Mouse (Mus musculus) heart, adult 9 months (tissue): ENCODE data around the gene Nalcn.

Experiments
- DNase-seq, 2 experiments: peaks; one replicate each; pipeline ENCODE4 v3.0.0; 2022; ENCODE audit warnings: low spot score in 2 of 2

Gene Nalcn

DNA sequence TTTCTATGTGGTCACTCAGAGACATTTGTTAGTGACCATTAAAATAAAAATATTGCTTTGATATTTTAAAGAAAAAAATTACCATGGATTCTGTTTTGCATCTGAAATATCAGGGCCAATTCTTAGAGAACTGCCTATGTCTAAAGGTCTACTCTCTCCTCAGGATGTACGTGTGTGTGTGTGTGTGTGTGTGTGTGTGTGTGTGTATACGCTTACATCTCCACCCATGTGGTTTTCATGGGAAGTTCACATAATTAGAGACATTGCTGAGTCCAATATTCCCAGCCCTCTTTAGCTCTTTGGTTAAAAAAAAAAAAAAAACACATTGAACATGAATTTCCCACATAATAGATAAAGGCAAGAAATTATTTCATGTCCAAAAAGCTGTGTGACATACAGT is 114.0 kb downstream of the Nalcn start:
- DNase-seq, result no peak

DNA sequence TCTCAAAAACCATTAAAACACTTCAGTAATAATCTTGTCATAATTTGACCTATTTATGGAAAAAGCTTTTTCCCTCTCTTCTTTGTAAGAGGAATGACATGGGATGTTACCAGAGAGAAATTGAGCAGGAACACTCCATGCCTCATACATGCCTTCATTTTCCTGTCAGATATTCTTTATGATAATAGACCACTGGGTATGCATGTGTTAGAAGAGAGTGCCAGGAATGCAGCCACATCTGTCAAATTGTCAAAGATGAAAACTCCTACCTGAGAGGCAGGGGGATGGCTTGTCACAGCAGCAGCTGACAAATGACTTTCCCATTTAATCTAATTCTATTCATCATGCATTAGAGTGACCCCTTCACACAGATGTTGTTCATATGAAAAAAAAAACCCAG is 131.4 kb downstream of the Nalcn start:
- DNase-seq, result no peak

DNA sequence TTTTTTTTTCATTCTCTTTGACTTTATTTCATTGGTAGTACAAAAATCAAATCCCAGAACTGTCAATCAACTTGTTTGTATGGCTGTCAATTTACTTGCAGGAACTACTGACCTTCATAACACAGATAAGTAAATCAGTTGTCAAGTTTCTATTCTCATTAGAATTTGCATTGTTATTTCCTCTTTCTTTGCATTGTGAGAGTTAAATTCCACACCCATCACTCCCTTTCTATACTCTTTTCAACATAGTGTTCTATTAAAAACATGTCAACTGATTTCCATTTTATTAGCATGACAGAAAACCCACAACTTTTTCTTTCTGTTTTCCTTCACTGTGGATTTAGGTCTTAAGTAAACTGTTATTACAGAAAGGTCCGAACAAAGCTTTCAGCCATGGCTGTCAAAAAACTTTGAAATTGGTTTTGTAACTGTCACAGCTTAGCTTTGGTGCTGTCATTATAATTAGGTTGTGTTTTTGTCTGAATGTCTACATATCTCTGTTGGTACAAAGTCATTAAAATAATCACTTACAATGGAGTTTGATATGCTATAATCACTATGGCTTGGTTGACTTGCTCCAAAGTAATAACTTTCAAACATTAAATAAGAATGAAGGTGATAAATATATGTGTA is 138.3 kb downstream of the Nalcn start:
- DNase-seq, result no peak

DNA sequence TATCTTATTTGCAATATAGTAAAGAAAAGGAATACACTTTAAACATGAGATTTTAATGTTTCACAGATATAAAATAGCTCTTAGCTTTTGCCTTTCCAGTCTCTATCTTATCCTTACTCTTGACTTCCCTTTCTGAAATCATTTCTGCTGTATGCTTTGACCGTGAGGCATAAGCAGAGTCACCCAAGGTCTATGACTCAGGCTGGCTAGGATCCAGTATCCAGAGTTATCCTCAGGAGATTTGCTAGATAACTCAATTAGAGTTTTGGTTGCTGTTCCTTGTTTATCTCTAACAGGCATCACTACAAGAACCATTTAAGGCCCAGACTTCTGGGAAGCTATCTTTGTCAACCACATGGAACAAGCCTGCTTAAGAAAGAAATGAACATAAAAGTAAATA is 164.9 kb downstream of the Nalcn start:
- DNase-seq, result no peak

DNA sequence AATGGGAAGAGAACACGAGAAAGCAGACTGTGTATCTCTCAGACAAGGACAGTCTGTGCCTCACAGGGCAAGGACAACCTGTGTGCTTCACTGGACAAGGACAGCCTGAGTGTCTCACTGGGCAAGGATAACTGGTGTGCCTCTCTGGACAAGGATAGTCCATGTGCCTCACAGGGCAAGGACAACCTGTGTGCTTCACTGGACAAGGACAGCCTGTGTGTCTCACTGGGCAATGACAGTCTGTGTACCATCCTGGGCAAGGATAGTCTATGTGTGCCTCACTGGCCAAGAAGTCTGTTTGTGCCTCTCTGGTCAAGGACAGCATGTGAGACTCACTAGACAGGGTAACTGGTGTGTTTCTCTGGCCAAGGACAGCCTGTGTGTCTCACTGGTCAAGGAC is 180.9 kb downstream of the Nalcn start:
- DNase-seq, result no peak

DNA sequence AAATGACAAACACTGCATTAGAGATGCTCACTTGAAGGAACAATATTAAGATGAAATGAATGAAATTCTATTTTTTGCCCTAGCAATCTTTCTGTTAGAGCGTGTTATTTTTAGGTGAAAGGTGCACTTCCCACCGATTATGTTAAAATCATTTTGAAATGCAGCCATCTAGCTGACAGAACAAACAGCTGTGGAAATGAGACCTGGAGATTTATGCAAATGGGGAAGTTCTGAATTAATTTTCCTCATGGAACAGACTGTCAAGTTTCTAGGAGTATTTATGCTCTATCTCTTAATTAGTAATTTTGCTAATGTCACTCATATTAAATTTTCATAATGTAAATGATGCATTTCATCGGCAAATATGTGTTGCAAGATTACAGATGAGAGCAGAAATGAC is 191.4 kb downstream of the Nalcn start:
- DNase-seq, result no peak

DNA sequence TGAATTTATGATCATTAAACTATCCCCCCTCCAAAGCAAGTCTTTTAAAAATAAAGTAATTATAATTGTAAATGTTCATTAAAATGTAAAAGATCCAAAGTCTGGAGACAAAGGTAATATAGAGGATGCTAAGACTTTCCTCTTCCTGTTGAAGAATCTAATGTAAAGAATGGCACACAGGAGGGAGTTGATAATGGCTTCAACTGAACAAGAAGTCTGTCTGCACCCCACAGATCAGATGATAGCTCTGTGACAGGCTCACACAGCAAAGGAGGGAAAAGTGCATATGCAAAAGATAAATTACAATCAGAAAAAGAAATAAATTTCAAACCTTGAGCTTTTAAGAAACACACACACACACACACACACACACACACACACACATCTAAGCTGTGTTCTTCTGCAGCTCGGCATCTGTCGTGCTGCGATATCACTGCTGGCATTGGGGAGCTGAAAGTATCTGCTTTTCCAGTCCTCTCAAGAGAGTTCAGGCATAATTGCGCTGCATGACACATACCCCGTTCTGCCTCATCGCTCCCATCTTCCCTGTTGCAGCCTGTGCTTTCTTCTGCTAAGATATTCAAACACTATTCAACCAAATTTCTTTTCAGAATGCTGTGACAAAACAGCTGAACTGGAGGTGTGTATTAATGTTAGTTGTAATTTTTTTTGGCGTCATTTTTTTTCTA is 250.6 kb downstream of the Nalcn start:
- DNase-seq, result no peak

DNA sequence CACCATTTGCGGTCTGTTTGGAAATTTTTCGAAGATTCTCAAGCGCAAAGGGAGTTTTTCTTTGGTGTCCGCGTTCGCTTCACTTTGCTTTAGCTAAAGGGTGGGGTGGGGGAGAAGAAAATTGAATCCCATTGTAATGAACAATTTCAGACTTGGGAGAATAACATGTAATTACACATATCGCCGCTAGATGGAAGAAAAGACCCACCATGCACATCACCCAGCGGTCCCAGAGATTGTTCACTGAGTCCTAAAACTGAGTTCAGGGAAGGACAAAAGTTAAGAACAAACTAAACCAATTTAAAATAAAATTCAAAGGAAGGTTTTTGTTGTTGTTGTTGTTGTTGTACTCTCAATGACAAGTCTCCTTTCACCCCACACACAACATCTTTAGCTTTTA is 255.4 kb downstream of the Nalcn start:
- no peak for DNase-seq

DNA sequence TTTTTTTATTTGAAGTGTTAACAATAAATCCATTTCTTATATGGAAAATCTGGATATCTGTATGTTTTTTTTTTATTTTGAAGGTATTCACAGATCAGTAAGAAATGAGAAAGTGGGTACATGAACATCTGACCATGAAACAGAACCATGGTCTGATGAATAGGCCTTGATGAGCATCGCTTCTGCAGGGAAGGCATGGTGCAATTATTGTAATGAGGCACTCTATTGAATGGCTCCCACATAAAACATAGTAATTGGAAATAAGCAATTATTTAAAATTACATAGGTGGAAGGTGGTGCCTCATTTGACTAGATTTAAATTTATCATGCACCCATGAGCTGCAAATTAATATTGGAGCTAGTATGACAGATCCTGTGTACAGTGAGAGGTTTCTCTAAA is 267.3 kb downstream of the Nalcn start:
- no peak for DNase-seq

DNA sequence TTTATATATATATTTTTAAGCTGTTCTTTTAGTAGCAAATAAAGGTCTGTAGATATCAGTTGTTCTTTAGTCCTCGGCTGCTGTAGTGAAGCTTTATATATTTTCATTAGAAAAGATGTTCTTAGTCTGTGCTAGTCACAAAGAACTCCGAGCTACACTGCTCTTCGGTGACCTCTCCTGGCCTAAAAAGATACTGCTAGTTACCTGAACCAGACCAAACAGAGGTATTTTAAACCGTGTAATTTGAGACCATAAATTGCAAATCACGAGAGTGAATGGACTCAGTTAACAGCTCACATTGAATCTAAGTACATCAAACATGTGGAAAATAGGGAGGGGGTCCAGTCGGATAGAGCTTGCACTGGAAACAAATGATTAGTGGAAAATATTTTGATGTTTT is 274.0 kb downstream of the Nalcn start:
- DNase-seq, result no peak

DNA sequence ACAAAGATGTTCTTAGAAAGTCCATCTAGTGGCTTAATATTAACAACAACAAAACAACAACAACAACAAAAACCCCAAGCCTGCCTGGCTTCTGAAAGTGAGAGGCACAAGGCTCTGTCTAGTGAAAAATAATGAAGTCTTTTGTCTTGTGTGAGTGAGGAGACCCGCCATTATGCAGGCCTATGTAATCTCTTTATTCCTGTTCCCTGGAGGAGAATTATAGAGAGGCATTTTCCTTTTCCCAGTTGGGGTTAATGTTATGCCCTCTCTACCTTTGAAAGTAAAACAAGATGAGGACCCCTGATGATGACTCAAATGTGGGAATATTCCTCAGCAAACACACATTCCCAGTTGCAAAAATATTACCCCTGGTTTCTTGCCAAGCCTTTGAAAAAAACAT is 295.1 kb downstream of the Nalcn start:
- no peak for DNase-seq

DNA sequence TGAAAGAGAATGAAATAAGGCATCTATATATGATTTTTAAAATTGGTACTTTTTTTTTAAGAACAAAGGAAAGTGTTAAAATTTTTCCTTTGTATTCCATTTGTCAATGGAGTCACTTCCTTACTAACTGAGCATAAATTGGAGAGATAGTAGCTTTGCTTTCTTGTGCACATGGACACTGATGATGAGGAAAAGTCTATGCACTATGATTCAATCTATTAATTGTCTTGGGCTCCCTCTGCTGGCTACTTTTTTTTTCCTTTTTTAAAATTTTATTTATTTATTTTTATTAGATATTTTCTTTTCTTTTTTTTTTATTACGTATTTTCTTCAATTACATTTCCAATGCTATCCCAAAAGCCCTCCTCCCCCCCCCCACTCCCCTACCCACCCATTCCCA is 312.6 kb downstream of the Nalcn start:
- no peak for DNase-seq

DNA sequence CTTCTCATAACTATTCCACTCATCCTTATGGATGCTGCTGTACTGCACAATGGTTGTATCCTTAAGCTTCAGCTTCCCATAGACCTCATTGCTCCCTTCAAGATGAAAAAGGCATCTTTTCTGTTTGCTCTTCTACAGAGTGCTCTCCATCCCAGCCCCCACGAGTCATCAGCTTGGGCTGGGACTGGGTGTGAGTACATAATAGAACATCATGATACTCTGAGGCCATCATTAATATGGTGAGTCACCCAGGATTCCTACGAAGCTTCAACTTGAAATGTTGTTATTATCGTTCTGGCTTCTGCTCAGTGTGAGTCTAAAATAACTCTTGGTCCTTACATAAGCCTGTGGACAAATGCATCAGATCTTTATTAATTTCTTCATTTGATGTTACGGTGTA is 314.6 kb downstream of the Nalcn start:
- no peak for DNase-seq

DNA sequence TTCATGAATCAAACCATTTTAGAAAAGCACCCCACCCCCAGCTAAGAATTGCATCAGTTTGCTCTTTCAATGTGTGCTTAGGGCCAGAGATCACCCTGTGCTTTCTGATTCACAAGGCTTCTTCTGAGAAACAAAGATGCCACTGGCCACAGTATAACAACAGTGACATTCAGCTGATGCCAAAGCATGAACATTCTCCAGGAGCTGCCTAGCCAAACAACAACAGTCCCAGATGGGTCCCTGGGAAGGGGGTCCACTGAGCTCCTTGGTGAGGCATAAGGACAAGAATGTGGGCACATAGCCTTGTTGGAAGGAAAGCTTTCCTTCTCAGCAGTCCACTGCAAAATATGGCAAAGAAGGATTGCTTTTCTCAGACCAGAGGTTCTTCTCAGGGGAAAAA is 330.9 kb downstream of the Nalcn start:
- DNase-seq, result no peak

DNA sequence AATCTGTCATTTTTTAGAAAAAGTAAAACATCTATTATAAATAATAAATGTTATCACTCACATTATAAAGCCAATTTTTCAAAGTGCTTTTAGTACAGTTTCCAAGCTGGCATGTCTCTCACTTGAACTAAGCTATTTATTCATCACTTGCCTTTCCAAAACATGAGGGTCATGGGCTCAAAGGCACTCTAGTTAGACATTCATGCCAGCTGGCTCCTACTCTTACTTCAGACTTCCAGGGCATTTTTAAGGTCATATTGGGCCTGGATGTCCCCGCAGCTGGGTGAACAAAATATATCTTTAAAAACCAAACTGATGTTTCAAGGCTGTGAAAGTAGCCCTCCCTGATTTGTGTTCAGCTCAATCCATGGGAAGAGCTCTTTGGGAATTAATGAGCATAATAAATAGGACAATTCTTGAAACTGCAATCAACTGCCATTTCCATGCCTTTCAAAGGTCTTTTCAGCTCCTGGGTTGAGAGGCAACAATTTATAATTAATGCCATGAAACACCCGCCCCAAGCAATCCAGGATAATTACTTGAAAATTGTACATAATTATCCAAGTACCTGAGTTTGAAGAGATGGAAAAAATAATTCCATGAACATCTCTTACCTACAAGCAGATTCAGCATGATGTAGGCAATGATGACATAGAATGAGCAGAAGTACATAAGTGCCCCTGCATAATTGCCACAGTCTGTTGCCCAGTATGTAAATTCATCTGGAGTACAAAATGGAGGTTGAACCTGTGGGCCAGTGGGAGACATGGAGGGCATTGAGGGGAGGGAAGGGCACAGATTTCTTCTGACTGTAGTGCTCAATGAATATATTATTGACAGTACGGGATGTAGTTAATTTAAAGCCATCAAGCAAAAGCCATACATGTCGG is 335.6 kb downstream of the Nalcn start:
- peak; percentile 21 to 43 for DNase-seq

DNA sequence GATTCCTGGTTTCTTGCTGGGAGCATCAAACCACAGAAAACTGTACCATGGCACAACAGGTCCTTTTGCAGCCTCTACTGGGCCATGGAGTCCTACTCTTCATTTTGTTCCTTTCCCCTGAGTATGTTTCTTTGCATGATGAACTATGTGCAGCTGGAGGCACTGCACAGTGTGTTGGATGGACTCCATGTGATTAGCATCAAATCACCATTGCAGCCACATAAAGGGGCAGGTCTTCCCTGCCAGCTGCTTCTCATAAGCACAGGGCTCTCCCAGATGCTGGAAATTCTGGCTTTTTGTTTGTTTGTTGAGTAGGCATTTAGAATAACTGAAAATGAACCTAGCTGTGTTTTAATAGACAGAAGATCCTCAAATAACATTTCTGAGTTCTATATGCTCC is 344.8 kb downstream of the Nalcn start:
- DNase-seq, result no peak

DNA sequence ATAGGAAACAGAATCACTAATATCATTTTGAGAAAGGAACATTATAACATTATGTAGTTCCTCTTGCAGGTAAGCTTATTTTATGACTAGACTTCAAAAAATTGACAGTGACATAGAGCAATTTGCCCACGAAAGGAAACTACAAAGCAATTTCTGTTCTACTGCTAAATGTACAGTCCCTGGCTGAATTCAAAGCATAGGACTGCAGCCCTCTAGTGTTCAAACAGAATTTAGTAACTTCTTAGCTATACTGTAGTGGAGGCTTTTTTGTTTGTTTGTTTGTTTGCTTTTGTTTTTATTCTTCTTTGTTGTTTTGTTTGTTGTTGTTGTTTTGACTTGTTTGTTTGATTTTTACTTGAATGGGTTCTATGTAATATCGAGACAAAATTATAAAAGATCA is 354.8 kb downstream of the Nalcn start:
- DNase-seq, result no peak

DNA sequence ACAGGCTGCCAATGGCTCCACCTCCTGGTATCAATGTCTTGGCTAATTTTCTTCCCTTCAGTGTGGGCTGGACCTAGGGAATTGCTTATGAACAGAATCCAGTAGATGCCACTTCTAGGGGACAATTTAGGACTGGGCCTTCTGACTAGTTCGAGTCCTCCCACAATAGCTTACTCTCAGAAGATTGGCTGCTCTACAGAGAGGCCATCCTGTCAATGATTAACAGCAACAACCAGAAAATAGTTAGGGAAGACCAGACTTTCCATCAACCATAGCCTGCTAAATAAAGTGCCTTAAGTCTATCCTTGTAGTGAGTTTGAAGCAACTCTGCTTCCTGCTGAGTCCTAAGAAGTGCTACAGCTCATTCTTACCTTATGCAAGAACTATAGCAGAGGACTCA is 386.2 kb downstream of the Nalcn start:
- DNase-seq, result no peak

DNA sequence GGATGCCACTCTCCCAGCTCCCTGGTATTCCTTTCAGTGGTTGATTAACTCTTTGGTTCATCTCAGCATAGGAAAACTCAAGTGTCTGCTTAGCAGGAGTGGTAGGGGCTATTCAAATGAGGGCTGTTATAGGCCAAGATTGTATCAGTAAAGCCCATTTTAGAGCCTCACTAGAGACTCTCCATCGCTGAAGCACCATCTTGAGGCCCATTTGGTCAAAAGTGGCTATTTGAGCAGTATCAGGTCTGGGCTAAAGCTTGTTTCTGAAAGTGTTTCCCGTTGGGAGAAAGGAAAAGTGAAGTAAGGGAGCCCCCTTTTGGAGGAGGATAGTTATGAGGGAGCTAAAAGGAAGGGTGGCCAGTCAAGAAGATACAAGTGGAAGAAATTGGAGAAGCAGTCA is 387.0 kb downstream of the Nalcn start:
- no peak for DNase-seq

DNA sequence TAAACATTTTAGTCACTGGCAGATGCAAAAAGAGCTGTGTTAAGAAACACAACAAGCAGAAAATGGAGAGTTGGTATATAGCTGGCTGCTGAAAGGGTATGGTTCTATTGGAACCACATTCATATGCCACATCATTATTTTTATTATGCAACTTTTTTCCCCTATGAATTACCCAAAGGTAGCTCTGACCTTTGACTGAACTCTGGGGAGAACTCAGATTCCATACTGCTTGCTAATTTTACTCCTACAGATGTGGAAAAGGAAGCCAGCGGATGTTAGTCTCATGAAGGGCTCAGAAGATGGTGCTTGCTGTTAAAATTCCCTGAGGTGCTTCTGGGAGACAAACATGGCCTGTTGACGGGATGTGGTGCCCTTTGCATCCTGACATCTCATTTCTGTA is 389.9 kb downstream of the Nalcn start:
- no peak for DNase-seq

DNA sequence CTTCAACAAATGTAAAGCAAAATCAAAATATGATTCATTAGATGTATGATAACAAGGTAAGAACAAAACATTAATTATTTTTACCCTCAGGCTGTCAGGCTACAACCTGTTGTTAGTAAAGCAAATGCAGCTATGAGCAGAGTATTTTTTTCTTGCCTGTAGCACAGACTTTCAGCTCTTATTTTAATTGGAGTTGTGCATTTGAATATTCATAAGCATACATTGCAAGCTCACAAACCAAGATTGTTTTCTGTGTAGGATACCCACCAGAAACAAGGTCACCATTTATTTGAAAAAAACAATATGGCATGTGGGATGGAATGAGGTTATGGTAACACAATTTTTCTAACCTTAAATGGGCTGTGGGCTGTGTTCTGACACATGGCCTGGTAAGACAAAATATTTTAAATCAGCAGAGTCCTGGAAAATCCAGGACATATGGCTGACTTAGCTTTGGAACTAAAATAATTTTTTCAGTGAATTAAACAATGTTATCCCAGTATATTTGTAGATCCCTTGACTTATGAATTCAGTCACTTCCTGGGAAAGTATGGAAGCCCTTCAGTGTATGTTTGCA is 394.2 kb downstream of the Nalcn start:
- DNase-seq, result no peak
